Mouse (Mus musculus): ENCODE results near the gene Tmem186.

DNA sequence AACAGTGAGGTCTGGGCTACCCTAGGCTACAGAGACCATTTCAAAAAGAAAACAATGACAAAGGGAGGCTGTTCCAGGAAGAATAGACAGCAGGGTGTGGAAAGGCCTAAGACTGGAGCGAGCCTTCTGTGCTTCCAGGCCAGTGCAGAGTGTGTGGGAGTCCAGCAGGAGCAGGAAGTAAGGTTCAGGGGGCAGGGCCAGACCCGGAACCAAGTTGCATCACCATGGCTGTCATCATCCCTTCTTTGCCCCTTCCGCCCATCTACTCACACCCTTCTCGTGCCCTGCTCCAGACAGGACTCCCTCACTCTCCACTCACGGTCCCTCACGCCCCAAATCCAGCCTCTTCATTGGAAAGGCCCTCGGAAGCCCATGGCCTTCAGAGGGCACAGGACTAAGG lies 29.7 kb upstream of the Tmem186 start:
- TF ChIP-seq CTCF (IDR thresholded peaks at IDR 0.05; ENCODE audit: low read depth): no peak
- no peak for TF ChIP-seq EP300 (IDR thresholded peaks at IDR 0.05; ENCODE audit: low read depth)

Measured in heart, postnatal 0 days (tissue).